Mouse (Mus musculus) lung, embryonic 14.5 days (tissue): ENCODE measurements around the gene Gbp7. TPM values are rescaled to one million over a fixed set of nuclear protein-coding genes. Genes with fewer than 3 reads are reported as not detected.
A peak's percentile ranks its signal among the peaks of the same experiment; 100 is the strongest.

Experiments used
- ATAC-seq: fragments of 200-750 bp; cut with Nextera tagmentation; 2 replicates; pipeline ENCODE4 v1.8.0; 2017; ENCODE audit warnings: mild to moderate bottlenecking, moderate TSS enrichment, moderate library complexity; ENCODE audit not compliant: insufficient read depth
- DNase-seq: peaks from one replicate; pipeline ENCODE4 v3.0.0-alpha.2; 2015
- H3K27ac ChIP-seq: fragments of 300-500 bp; sonication (generic); 2 replicates; pipeline ENCODE4 v1.5.1; 2014; ENCODE audit warnings: low read depth, mild to moderate bottlenecking, moderate library complexity
- H3K27me3 ChIP-seq: fragments of 300-500 bp; sonication (generic); 2 replicates; pipeline ENCODE4 v1.6.1; 2014; ENCODE audit warnings: low read length, control low read depth; ENCODE audit not compliant: insufficient read depth
- H3K36me3 ChIP-seq: fragments of 300-500 bp; sonication (generic); 2 replicates; pipeline ENCODE4 v1.6.1; 2014; ENCODE audit warnings: control low read depth; ENCODE audit not compliant: insufficient read depth
- H3K4me1 ChIP-seq: fragments of 300-500 bp; sonication (generic); 2 replicates; pipeline ENCODE4 v1.6.1; 2014; ENCODE audit warnings: antibody characterized with exemption, control low read depth; ENCODE audit not compliant: insufficient read depth
- H3K4me2 ChIP-seq: fragments of 300-500 bp; sonication (generic); 2 replicates; pipeline ENCODE4 v1.6.1; 2014; ENCODE audit warnings: mild to moderate bottlenecking
- H3K4me3 ChIP-seq: fragments of 300-500 bp; sonication (generic); 2 replicates; pipeline ENCODE4 v1.5.1; 2014; ENCODE audit warnings: low read depth, low read length
- H3K9ac ChIP-seq: fragments of 300-500 bp; sonication (generic); 2 replicates; pipeline ENCODE4 v1.6.1; 2014
- H3K9me3 ChIP-seq: fragments of 300-500 bp; sonication (generic); 2 replicates; pipeline ENCODE4 v1.6.1; 2016; ENCODE audit warnings: low read depth, low read length, control low read depth
- CTCF ChIP-seq: IDR thresholded peaks from 2 replicates; pipeline ENCODE4 v1.5.1; 2016; ENCODE audit warnings: antibody characterized with exemption, low read depth
- whole genome bisulfite sequencing: fragments of 180-500 bp; shearing (Covaris S2); extraction: QIAGEN DNeasy Blood & Tissue Kit; methylation state at CpG from one replicate; pipeline ENCODE4 v1.1.7; 2014; 5-methylcytosine and 5-hydroxymethylcytosine counted together
- polyA plus RNA-seq: library from polyadenylated mRNA; unstranded; fragments of >200 nt; fragmentation: Nextera tagmentation; extraction: Ambion mirVana; gene quantifications from 2 replicates; pipeline ENCODE4 v1.2.1, GENCODE M21; 2014

Gbp7 gene
- polyA plus RNA-seq, 1 experiment from 2014 or later, result 3.2 TPM

- Histone ChIP-seq H3K9me3 (no peaks in the 10 kb centered on the region), H3K9ac (no peak overlapping the region), H3K4me1 (no peaks in the 10 kb centered on the region; the same call in 1 of the 2 replicates), H3K4me3 (peak overlapping the region; percentile 12; the same call in 1 of the 2 replicates), H3K27me3 (no peaks in the 10 kb centered on the region), H3K4me2 (peak overlapping the region; percentile 38), H3K27ac (no peak overlapping the region), H3K36me3 (no peaks in the 10 kb centered on the region)
- no peak for TF ChIP-seq CTCF
- DNase-seq, result peak; percentile 29
- no peak for ATAC-seq
- WGBS, result 38% methylated on average over 15 of the region's 15 CpGs
Measured at GRCm38 (mm10) chr3:142497123-142497841, 32.9 kb upstream of the Gbp7 start.

GRCm38 (mm10) chr3:142498941-142499340 lies 31.2 kb upstream of the Gbp7 start:
- DNase-seq, result no peak

GRCm38 (mm10) chr3:142528116-142528515 lies 2.0 kb upstream of the Gbp7 start:
- TF ChIP-seq CTCF, result no peak
- no peak overlapping the region for H3K4me2 ChIP-seq
- no peak overlapping the region for H3K27ac ChIP-seq
- H3K9me3 ChIP-seq, result no peaks in the 10 kb centered on the region
- no peaks in the 10 kb centered on the region for H3K36me3 ChIP-seq
- H3K4me1 ChIP-seq, result peaks cover 3% of the 10 kb centered on the region; the same call in 1 of the 2 replicates
- 0 out of 2 replicates have a peak, but pooled peaks cover 4% of the 10 kb centered on the region for H3K27me3 ChIP-seq
- ATAC-seq (no peak), DNase-seq (no peak)
- H3K9ac ChIP-seq, result no peak overlapping the region
- 72% methylated on average over 3 of the region's 3 CpGs for WGBS
- H3K4me3 ChIP-seq, result no peak overlapping the region

More at GRCm38 (mm10) chr3:142498941-142499340, 31.2 kb upstream of the Gbp7 start:
- H3K27me3 ChIP-seq, result no peaks in the 10 kb centered on the region
- H3K4me2 ChIP-seq, result no peak overlapping the region
- H3K36me3 ChIP-seq, result no peaks in the 10 kb centered on the region
- TF ChIP-seq CTCF, result no peak
- no peak overlapping the region for H3K4me3 ChIP-seq
- no peaks in the 10 kb centered on the region for H3K9me3 ChIP-seq
- 82% methylated on average over 5 of the region's 5 CpGs for WGBS
- H3K4me1 ChIP-seq, result no peaks in the 10 kb centered on the region; the same call in 1 of the 2 replicates
- H3K9ac ChIP-seq, result no peak overlapping the region
- no peak for ATAC-seq
- H3K27ac ChIP-seq, result no peak overlapping the region

- H3K4me2 ChIP-seq, result peak overlapping the region; percentile 96
- WGBS, result 24% methylated on average over 2 of the region's 2 CpGs
- H3K36me3 ChIP-seq, result no peaks in the 10 kb centered on the region
- H3K27ac ChIP-seq, result no peak overlapping the region
- ATAC-seq, result 0 out of 2 replicates have a peak, but pooled peaks have one; percentile 3
- DNase-seq, result peak; percentile 23
- 0 out of 2 replicates have a peak, but pooled peaks cover 4% of the 10 kb centered on the region for H3K27me3 ChIP-seq
- H3K9me3 ChIP-seq, result no peaks in the 10 kb centered on the region
- no peak overlapping the region; the same call in 1 of the 2 replicates for H3K9ac ChIP-seq
- H3K4me3 ChIP-seq, result peak overlapping the region; percentile 50
- no peak for TF ChIP-seq CTCF
- H3K4me1 ChIP-seq, result peaks cover 3% of the 10 kb centered on the region; the same call in 1 of the 2 replicates
Measured at GRCm38 (mm10) chr3:142529597-142529996, 545 bp upstream of the Gbp7 start.

GRCm38 (mm10) chr3:142531595-142531994 lies 1.5 kb downstream of the Gbp7 start:
- H3K4me2 ChIP-seq, result no peak overlapping the region
- H3K27me3 ChIP-seq, result 0 out of 2 replicates have a peak, but pooled peaks cover 4% of the 10 kb centered on the region
- ATAC-seq (no peak), DNase-seq (no peak)
- H3K9ac ChIP-seq, result no peak overlapping the region
- H3K36me3 ChIP-seq, result no peaks in the 10 kb centered on the region
- 87% methylated on average over 3 of the region's 3 CpGs for WGBS
- H3K4me3 ChIP-seq, result no peak overlapping the region
- no peak for TF ChIP-seq CTCF
- H3K9me3 ChIP-seq, result no peaks in the 10 kb centered on the region
- H3K4me1 ChIP-seq, result peaks cover 3% of the 10 kb centered on the region; the same call in 1 of the 2 replicates
- no peak overlapping the region for H3K27ac ChIP-seq

- no peak for TF ChIP-seq CTCF
- H3K4me1 ChIP-seq, result peaks cover 3% of the 10 kb centered on the region; the same call in 1 of the 2 replicates
- H3K27ac ChIP-seq, result no peak overlapping the region
- ATAC-seq (no peak), DNase-seq (no peak)
- H3K9me3 ChIP-seq, result no peaks in the 10 kb centered on the region
- H3K9ac ChIP-seq, result no peak overlapping the region
- no peak overlapping the region for H3K4me3 ChIP-seq
- 87% methylated on average over 3 of the region's 3 CpGs for WGBS
- H3K27me3 ChIP-seq, result 0 out of 2 replicates have a peak, but pooled peaks cover 4% of the 10 kb centered on the region
- H3K4me2 ChIP-seq, result no peak overlapping the region
- no peaks in the 10 kb centered on the region for H3K36me3 ChIP-seq
Measured at GRCm38 (mm10) chr3:142533185-142533584, 3.0 kb downstream of the Gbp7 start.

GRCm38 (mm10) chr3:142535667-142536066 lies 5.5 kb downstream of the Gbp7 start:
- H3K9ac ChIP-seq, result no peak overlapping the region
- no peaks in the 10 kb centered on the region for H3K36me3 ChIP-seq
- H3K9me3 ChIP-seq, result no peaks in the 10 kb centered on the region
- TF ChIP-seq CTCF, result no peak
- H3K4me1 ChIP-seq, result no peaks in the 10 kb centered on the region
- H3K4me2 ChIP-seq, result no peak overlapping the region
- ATAC-seq, result no peak
- DNase-seq, result no peak
- 0 out of 2 replicates have a peak, but pooled peaks cover 4% of the 10 kb centered on the region for H3K27me3 ChIP-seq
- no peak overlapping the region for H3K27ac ChIP-seq
- no peak overlapping the region for H3K4me3 ChIP-seq
- 60% methylated on average over 1 of the region's 1 CpGs for WGBS
